Mouse (Mus musculus) MEL (cell line): ENCODE results near the gene Rhog. TPM values are rescaled to one million over a fixed set of nuclear protein-coding genes. Genes with fewer than 3 reads are reported as not detected.

Experiments used
- DNase-seq: peaks from one replicate; pipeline ENCODE4 v3.0.0; 2011; ENCODE audit warnings: low read depth, low spot score
- H3K27ac ChIP-seq: 2 replicates; pipeline ENCODE4 v1.5.1; 2012; ENCODE audit warnings: low read depth, mild to moderate bottlenecking, control low read depth, low read length, moderate library complexity; ENCODE audit not compliant: control insufficient read depth
- H3K27me3 ChIP-seq, 2 experiments: fragments of 150-350 bp in 1 of 2; sonication (generic) in 1 of 2; 2 replicates each; pipeline ENCODE4 v1.6.1; 2012; ENCODE audit warnings: low read length in 2 of 2, mild to moderate bottlenecking in 2 of 2, improper control_type of control experiment in 1 of 2, moderate library complexity in 1 of 2; ENCODE audit not compliant: insufficient read depth in 2 of 2, control insufficient read depth in 1 of 2
- H3K36me3 ChIP-seq, 2 experiments: 2 replicates each; pipeline ENCODE4 v1.6.1; 2012 to 2014; ENCODE audit warnings: low read length in 2 of 2, improper control_type of control experiment in 1 of 2, inconsistent platforms in 1 of 2, mild to moderate bottlenecking in 1 of 2; ENCODE audit not compliant: insufficient read depth in 2 of 2, control insufficient read depth in 1 of 2
- H3K4me1 ChIP-seq, 2 experiments: fragments of 150-350 bp in 1 of 2; sonication (generic) in 1 of 2; 2 replicates each; pipeline ENCODE4 v1.6.1; 2012; ENCODE audit warnings: low read length in 2 of 2, improper control_type of control experiment in 1 of 2, mild to moderate bottlenecking in 1 of 2; ENCODE audit not compliant: insufficient read depth in 2 of 2, control insufficient read depth in 1 of 2
- H3K4me3 ChIP-seq, 2 experiments: fragments of 150-350 bp in 1 of 2; sonication (generic) in 1 of 2; 2 replicates each; pipeline ENCODE4 v1.5.1; 2012; ENCODE audit warnings: low read depth in 2 of 2, low read length in 2 of 2, mild to moderate bottlenecking in 2 of 2, moderate library complexity in 2 of 2, control low read depth in 1 of 2, improper control_type of control experiment in 1 of 2; ENCODE audit not compliant: control insufficient read depth in 1 of 2, insufficient read depth in 1 of 2
- H3K79me2 ChIP-seq: 2 replicates; pipeline ENCODE4 v1.6.1; 2012; ENCODE audit warnings: mild to moderate bottlenecking, low read length, moderate library complexity; ENCODE audit not compliant: control insufficient read depth, poor library complexity, insufficient read depth
- H3K9ac ChIP-seq: 2 replicates; pipeline ENCODE4 v1.6.1; 2012; ENCODE audit warnings: low read depth, mild to moderate bottlenecking, control low read depth, low read length, moderate library complexity; ENCODE audit not compliant: control insufficient read depth, poor library complexity, severe bottlenecking
- H3K9me3 ChIP-seq: fragments of 150-350 bp; sonication (generic); replicated peaks from 2 replicates; pipeline ENCODE4 v1.6.1; 2012; ENCODE audit warnings: mild to moderate bottlenecking, low read length, improper control_type of control experiment, moderate library complexity; ENCODE audit not compliant: insufficient read depth
- BHLHE40 ChIP-seq: IDR thresholded peaks from 2 replicates; pipeline ENCODE4 v1.6.1; 2012; ENCODE audit warnings: low read depth, mild to moderate bottlenecking, inconsistent platforms, low read length, improper control_type of control experiment, borderline replicate concordance
- CHD1 ChIP-seq: IDR thresholded peaks from 2 replicates; pipeline ENCODE4 v1.6.1; 2012; ENCODE audit warnings: low read depth, mild to moderate bottlenecking, inconsistent platforms, low read length, improper control_type of control experiment
- CHD2 ChIP-seq: IDR thresholded peaks from 2 replicates; pipeline ENCODE4 v1.6.1; 2011; ENCODE audit warnings: low read length, improper control_type of control experiment
- E2F4 ChIP-seq: IDR thresholded peaks from 2 replicates; pipeline ENCODE4 v1.6.1; 2011; ENCODE audit warnings: low read depth, low read length, improper control_type of control experiment, borderline replicate concordance
- EP300 ChIP-seq, 2 experiments: IDR thresholded peaks; 2 replicates each; pipeline ENCODE4 v1.6.1; 2011; ENCODE audit warnings: improper control_type of control experiment in 2 of 2, low read length in 2 of 2, low read depth in 1 of 2, mild to moderate bottlenecking in 1 of 2
- GABPA ChIP-seq: IDR thresholded peaks from 2 replicates; pipeline ENCODE4 v1.6.1; 2012; ENCODE audit warnings: low read depth, mild to moderate bottlenecking, inconsistent platforms, low read length, improper control_type of control experiment, moderate library complexity
- MAX ChIP-seq: IDR thresholded peaks from 2 replicates; pipeline ENCODE4 v1.6.1; 2011; ENCODE audit warnings: low read length, improper control_type of control experiment
- MYB ChIP-seq: IDR thresholded peaks from 2 replicates; pipeline ENCODE4 v1.6.1; 2011; ENCODE audit warnings: mild to moderate bottlenecking, low read depth, low read length, improper control_type of control experiment
- MYC ChIP-seq: IDR thresholded peaks from 2 replicates; pipeline ENCODE4 v1.6.1; 2011; ENCODE audit warnings: low read depth, mild to moderate bottlenecking, low read length, improper control_type of control experiment, moderate library complexity
- NELFE ChIP-seq: IDR thresholded peaks from 2 replicates; pipeline ENCODE4 v1.6.1; 2011; ENCODE audit warnings: low read depth, low read length, improper control_type of control experiment
- POLR2A ChIP-seq, 2 experiments: IDR thresholded peaks; 2 replicates each; pipeline ENCODE4 v1.6.1; 2011 to 2012; ENCODE audit warnings: low read length in 2 of 2, mild to moderate bottlenecking in 2 of 2, control low read depth in 1 of 2, improper control_type of control experiment in 1 of 2, low read depth in 1 of 2, moderate library complexity in 1 of 2; ENCODE audit not compliant: control insufficient read depth in 1 of 2, insufficient read depth in 1 of 2, poor library complexity in 1 of 2
- RAD21 ChIP-seq: IDR thresholded peaks from 2 replicates; pipeline ENCODE4 v1.6.1; 2011; ENCODE audit warnings: mild to moderate bottlenecking, low read depth, low read length, improper control_type of control experiment
- TCF12 ChIP-seq: IDR thresholded peaks from 2 replicates; pipeline ENCODE4 v1.6.1; 2014; ENCODE audit warnings: low read depth, mild to moderate bottlenecking, inconsistent platforms, low read length, improper control_type of control experiment, moderate library complexity
- USF1 ChIP-seq: IDR thresholded peaks from 2 replicates; pipeline ENCODE4 v1.6.1; 2014; ENCODE audit warnings: low read depth, mild to moderate bottlenecking, inconsistent platforms, low read length, improper control_type of control experiment, moderate library complexity
- ZKSCAN1 ChIP-seq: IDR thresholded peaks from 2 replicates; pipeline ENCODE4 v1.6.1; 2012; ENCODE audit warnings: low read depth, mild to moderate bottlenecking, inconsistent platforms, low read length, improper control_type of control experiment, moderate library complexity
- ZMIZ1 ChIP-seq: IDR thresholded peaks from 2 replicates; pipeline ENCODE4 v1.6.1; 2012; ENCODE audit warnings: low read depth, mild to moderate bottlenecking, inconsistent platforms, low read length, improper control_type of control experiment, moderate library complexity
- polyA plus RNA-seq, 2 experiments: library from polyadenylated mRNA; stranded (reverse) in 1 of 2; unstranded in 1 of 2; fragments of >175 nt in 1 of 2; fragments of >200 nt in 1 of 2; gene quantifications; 2 replicates each; pipeline versions ENCODE4 v1.2.1 to v1.2.4; 2012; ENCODE audit warnings: low replicate concordance in 2 of 2, low read depth in 1 of 2; ENCODE audit not compliant: insufficient read length in 2 of 2, insufficient read depth in 1 of 2, missing spikeins in 1 of 2
- total RNA-seq: library from RNA; depleted of rRNA; stranded (reverse); fragments of 300-350 nt; gene quantifications from 2 replicates; pipeline ENCODE4 v1.2.3, GENCODE M21; 2012

Rhog gene
- total and polyA plus RNA-seq, 3 experiments, result 24.1 to 425 (median 347) TPM

- no peak for DNase-seq
- Histone ChIP-seq H3K9ac (no peak overlapping the region), H3K27me3 (no peaks in the 10 kb centered on the region), H3K27ac (no peak overlapping the region), H3K9me3 (no peaks in the 10 kb centered on the region), H3K4me3 (no peak overlapping the region), H3K36me3 (peaks cover 0 to 9% of the 10 kb centered on the region in 2 experiments; a peak in 2 of 4 replicates), H3K4me1 (peaks cover 0 to 9% of the 10 kb centered on the region in 2 experiments; a peak in 2 of 4 replicates), H3K79me2 (peaks cover 3% of the 10 kb centered on the region)
- no peak for TF ChIP-seq NELFE
- no peak for TF ChIP-seq ZKSCAN1
- no peak for TF ChIP-seq EP300 (IDR thresholded peaks at IDR 0.05; ENCODE audit: low read depth in 1 of 2, low read length in 2 of 2)
- no peak for TF ChIP-seq MYC
- no peak for TF ChIP-seq CHD1
- TF ChIP-seq MYB, result no peak
- no peak for TF ChIP-seq POLR2A (IDR thresholded peaks at IDR 0.05; ENCODE audit: control insufficient read depth in 1 of 2, insufficient read depth in 1 of 2, low read depth in 1 of 2, low read length in 2 of 2, poor library complexity in 1 of 2)
- TF ChIP-seq E2F4, result no peak
- no peak for TF ChIP-seq GABPA
- no peak for TF ChIP-seq ZMIZ1
- TF ChIP-seq CHD2, result no peak
- no peak for TF ChIP-seq BHLHE40
- no peak for TF ChIP-seq RAD21
- TF ChIP-seq TCF12, result no peak
Measured at GRCm38 (mm10) chr7:102226051-102226450, 29.8 kb downstream of the Rhog start.

GRCm38 (mm10) chr7:102223883-102224738, 31.7 kb downstream of the Rhog start:
- Histone ChIP-seq H3K4me3 (peak overlapping the region; percentile 87 to 90; a peak in 3 of 4 replicates), H3K27me3 (no peaks in the 10 kb centered on the region), H3K9me3 (no peaks in the 10 kb centered on the region), H3K9ac (peak overlapping the region; percentile 89), H3K4me1 (peaks cover 0 to 9% of the 10 kb centered on the region in 2 experiments; a peak in 2 of 4 replicates), H3K36me3 (peaks cover 0 to 9% of the 10 kb centered on the region in 2 experiments; a peak in 2 of 4 replicates), H3K27ac (peak overlapping the region; percentile 49)
- peak; percentile 84 for DNase-seq
- TF ChIP-seq MYC (peak; percentile 40; the same call in 1 of the 2 replicates), ZKSCAN1 (no peak), USF1 (peak; percentile 78), EP300 (IDR thresholded peaks at IDR 0.05; ENCODE audit: low read depth in 1 of 2, low read length in 2 of 2) (0 out of 4 replicates have a peak, but pooled peaks of 1 of the 2 experiments have one; percentile 12), MAX (peak; percentile 33)
- TF ChIP-seq, all 39 proteins: peak for 4
- peaks cover 3% of the 10 kb centered on the region for H3K79me2 ChIP-seq
